Mouse (Mus musculus) G1E (cell line): Measurements from ENCODE around the gene Slc25a14.

ENCODE experiments used
- CTCF ChIP-seq: IDR thresholded peaks from 2 replicates; pipeline ENCODE4 v1.5.1; 2012; ENCODE audit warnings: low read depth, low read length, inconsistent platforms, mixed read lengths
- TAL1 ChIP-seq: conservative IDR thresholded peaks from 2 replicates; pipeline ENCODE4 v1.6.1; 2012; ENCODE audit warnings: low read depth, low read length, inconsistent platforms, mixed read lengths

- TF ChIP-seq CTCF (no peak), TAL1 (no peak)
Measured at GRCm38 (mm10) chrX:48694864-48695371, 71.7 kb downstream of the Slc25a14 start, which contains the start of gene Rbmx2.
